Mouse (Mus musculus) midbrain, embryonic 14.5 days (tissue): ENCODE data around the gene C1qc. TPM values are rescaled to one million over a fixed set of nuclear protein-coding genes. Genes with fewer than 3 reads are reported as not detected.
A peak's percentile ranks its signal among the peaks of the same experiment; 100 is the strongest.

Experiments used
- ATAC-seq: fragments of 200-750 bp; cut with Nextera tagmentation; 2 replicates; pipeline ENCODE4 v1.8.0; 2017; ENCODE audit warnings: moderate number of reproducible peaks, moderate library complexity; ENCODE audit not compliant: low FRiP score, low TSS enrichment
- DNase-seq: peaks from one replicate; pipeline ENCODE4 v3.0.0-alpha.2; 2015
- H3K27ac ChIP-seq: fragments of 300-500 bp; sonication (generic); replicated peaks from 2 replicates; pipeline ENCODE4 v1.5.1; 2014; ENCODE audit warnings: mild to moderate bottlenecking, low read depth, low read length, moderate library complexity
- H3K27me3 ChIP-seq: fragments of 300-500 bp; sonication (generic); 2 replicates; pipeline ENCODE4 v1.6.1; 2014; ENCODE audit warnings: low read length, control low read depth, mixed read lengths; ENCODE audit not compliant: control insufficient read depth, insufficient read depth
- H3K36me3 ChIP-seq: fragments of 300-500 bp; sonication (generic); 2 replicates; pipeline ENCODE4 v1.6.1; 2014; ENCODE audit warnings: low read length, control low read depth; ENCODE audit not compliant: control insufficient read depth, insufficient read depth
- H3K4me1 ChIP-seq: fragments of 300-500 bp; sonication (generic); 2 replicates; pipeline ENCODE4 v1.6.1; 2014; ENCODE audit warnings: mild to moderate bottlenecking, antibody characterized with exemption, low read length, control low read depth; ENCODE audit not compliant: control insufficient read depth, insufficient read depth
- H3K4me2 ChIP-seq: fragments of 300-500 bp; sonication (generic); 2 replicates; pipeline ENCODE4 v1.6.1; 2014; ENCODE audit warnings: mild to moderate bottlenecking, low read length, moderate library complexity
- H3K4me3 ChIP-seq: fragments of 300-500 bp; sonication (generic); replicated peaks from 2 replicates; pipeline ENCODE4 v1.5.1; 2014; ENCODE audit warnings: low read depth, low read length
- H3K9ac ChIP-seq: fragments of 300-500 bp; sonication (generic); replicated peaks from 2 replicates; pipeline ENCODE4 v1.6.1; 2014; ENCODE audit warnings: mild to moderate bottlenecking, low read length, moderate library complexity
- H3K9me3 ChIP-seq: fragments of 300-500 bp; sonication (generic); 2 replicates; pipeline ENCODE4 v1.6.1; 2016; ENCODE audit warnings: low read length, control low read depth, mixed read lengths; ENCODE audit not compliant: control insufficient read depth
- WGBS: fragments of 180-500 bp; shearing (Covaris S2); extraction: QIAGEN DNeasy Blood & Tissue Kit; methylation state at CpG from one replicate; pipeline ENCODE4 v1.1.7; 2014; 5-methylcytosine and 5-hydroxymethylcytosine counted together
- polyA plus RNA-seq: library from polyadenylated mRNA; unstranded; fragments of >200 nt; fragmentation: Nextera tagmentation; extraction: Ambion mirVana; gene quantifications from 2 replicates; pipeline ENCODE4 v1.2.1, GENCODE M21; 2014

C1qc gene
- polyA plus RNA-seq, 1 experiment from 2014 or later: 19.3 TPM

- H3K36me3 ChIP-seq: no peaks in the 10 kb centered on the region
- DNase-seq (no peak), ATAC-seq (no peak)
- no peak overlapping the region for H3K4me3 ChIP-seq
- no peak overlapping the region for H3K9ac ChIP-seq
- H3K27ac ChIP-seq: no peak overlapping the region
- no peaks in the 10 kb centered on the region for H3K9me3 ChIP-seq
- H3K4me2 ChIP-seq: no peak overlapping the region
- WGBS: 29% methylated on average over 6 of the region's 6 CpGs
- H3K27me3 ChIP-seq: no peaks in the 10 kb centered on the region
- no peaks in the 10 kb centered on the region for H3K4me1 ChIP-seq
These were observed 37.8 kb downstream of the C1qc start for GRCm38 (mm10) chr4:136855081-136855480.

- Histone ChIP-seq H3K27ac (no peak overlapping the region), H3K9ac (no peak overlapping the region), H3K4me2 (no peak overlapping the region), H3K4me3 (no peak overlapping the region), H3K4me1 (peaks cover 5% of the 10 kb centered on the region), H3K9me3 (no peaks in the 10 kb centered on the region), H3K27me3 (no peaks in the 10 kb centered on the region), H3K36me3 (no peaks in the 10 kb centered on the region)
- DNase-seq (no peak), ATAC-seq (no peak)
- 87% methylated on average over 12 of the region's 12 CpGs for WGBS
These were observed 39.9 kb downstream of the C1qc start for GRCm38 (mm10) chr4:136852989-136853388.

- Histone ChIP-seq H3K4me3 (no peak overlapping the region), H3K27ac (no peak overlapping the region), H3K27me3 (no peaks in the 10 kb centered on the region), H3K4me1 (peaks cover 10% of the 10 kb centered on the region), H3K4me2 (no peak overlapping the region), H3K9me3 (no peaks in the 10 kb centered on the region), H3K36me3 (no peaks in the 10 kb centered on the region), H3K9ac (no peak overlapping the region)
- ATAC-seq (no peak), DNase-seq (no peak)
- WGBS: 76% methylated on average over 5 of the region's 5 CpGs
These were observed 40.7 kb downstream of the C1qc start for GRCm38 (mm10) chr4:136852119-136852518.

GRCm38 (mm10) chr4:136848565-136848964 is 44.3 kb downstream of the C1qc start:
- no peak overlapping the region for H3K9ac ChIP-seq
- no peaks in the 10 kb centered on the region for H3K9me3 ChIP-seq
- H3K4me3 ChIP-seq: no peak overlapping the region
- ATAC-seq (no peak), DNase-seq (no peak)
- no peaks in the 10 kb centered on the region for H3K36me3 ChIP-seq
- no peak overlapping the region for H3K4me2 ChIP-seq
- peaks cover 19% of the 10 kb centered on the region for H3K4me1 ChIP-seq
- WGBS: 52% methylated on average over 4 of the region's 4 CpGs
- H3K27ac ChIP-seq: no peak overlapping the region
- H3K27me3 ChIP-seq: no peaks in the 10 kb centered on the region

- Histone ChIP-seq H3K9me3 (no peaks in the 10 kb centered on the region), H3K36me3 (no peaks in the 10 kb centered on the region), H3K27ac (no peak overlapping the region), H3K4me3 (no peak overlapping the region), H3K4me2 (no peak overlapping the region), H3K4me1 (peaks cover 19% of the 10 kb centered on the region), H3K9ac (no peak overlapping the region), H3K27me3 (no peaks in the 10 kb centered on the region)
- DNase-seq: peak; percentile 60
- WGBS: 64% methylated on average over 6 of the region's 6 CpGs
- no peak for ATAC-seq
These were observed 45.7 kb downstream of the C1qc start for GRCm38 (mm10) chr4:136847166-136847565.

- no peak overlapping the region for H3K4me3 ChIP-seq
- no peaks in the 10 kb centered on the region for H3K27me3 ChIP-seq
- no peaks in the 10 kb centered on the region for H3K36me3 ChIP-seq
- 90% methylated on average over 10 of the region's 10 CpGs for WGBS
- no peak overlapping the region for H3K4me2 ChIP-seq
- ATAC-seq (no peak), DNase-seq (no peak)
- H3K9ac ChIP-seq: no peak overlapping the region
- peaks cover 21% of the 10 kb centered on the region for H3K4me1 ChIP-seq
- H3K9me3 ChIP-seq: no peaks in the 10 kb centered on the region
- H3K27ac ChIP-seq: no peak overlapping the region
These were observed 50.1 kb downstream of the C1qc start for GRCm38 (mm10) chr4:136842802-136843201.

GRCm38 (mm10) chr4:136842033-136842432 is 50.8 kb downstream of the C1qc start:
- ATAC-seq: no peak
- Histone ChIP-seq H3K9me3 (no peaks in the 10 kb centered on the region), H3K27me3 (no peaks in the 10 kb centered on the region), H3K4me1 (peaks cover 24% of the 10 kb centered on the region), H3K4me3 (no peak overlapping the region), H3K4me2 (no peak overlapping the region), H3K9ac (no peak overlapping the region), H3K27ac (no peak overlapping the region), H3K36me3 (no peaks in the 10 kb centered on the region)
- WGBS: 93% methylated on average over 4 of the region's 4 CpGs
- DNase-seq: no peak

- Histone ChIP-seq H3K4me2 (no peak overlapping the region), H3K4me3 (no peak overlapping the region), H3K9me3 (no peaks in the 10 kb centered on the region), H3K4me1 (peaks cover 30% of the 10 kb centered on the region), H3K36me3 (no peaks in the 10 kb centered on the region), H3K27ac (no peak overlapping the region), H3K27me3 (no peaks in the 10 kb centered on the region), H3K9ac (no peak overlapping the region; the same call in 1 of the 2 replicates)
- DNase-seq: peak; percentile 92
- ATAC-seq: no peak; the same call in 1 of the 2 replicates
- WGBS: 3% methylated on average over 5 of the region's 5 CpGs
These were observed 51.8 kb downstream of the C1qc start for GRCm38 (mm10) chr4:136841056-136841455.
